Mouse (Mus musculus): ENCODE results near the gene Prkar1a.

GRCm38 (mm10) chr11:109649975-109650701, 933 bp downstream of the Prkar1a start:
- TF ChIP-seq GATA1 (IDR thresholded peaks at IDR 0.05; ENCODE audit: borderline replicate concordance, low read length) (no peak), FLI1 (IDR thresholded peaks at IDR 0.05; ENCODE audit: low read length) (no peak)

All from megakaryocyte, embryonic 14.5 days (primary cell).